Mouse (Mus musculus): ENCODE results near the gene Apoa5. TPM values are rescaled to one million over a fixed set of nuclear protein-coding genes. Genes with fewer than 3 reads are reported as not detected.
"Not testable (repeated sequence)": the region's sequence is repeated elsewhere in the genome, so short reads cannot be mapped to it uniquely, and the experiment has no call there.

Apoa5 gene
- polyA plus RNA-seq, 1 experiment from 2014 or later: 0.20 TPM

- 86% methylated on average over 6 of the region's 6 CpGs for WGBS
- not testable (repeated sequence) for H3K27ac ChIP-seq; H3K36me3 ChIP-seq; H3K9me3 ChIP-seq (replicated peaks); DNase-seq (ENCODE audit: low spot score); H3K4me3 ChIP-seq; H3K27me3 ChIP-seq (ENCODE audit: low read depth, poor library complexity, severe bottlenecking)
- H3K4me1 ChIP-seq: peaks cover 21% of the 10 kb centered on the region
Observed at GRCm38 (mm10) chr9:46319886-46320285, 51.5 kb downstream of the Apoa5 start, which contains the start of gene 4931429L15Rik. TSS of gene 4931429L15Rik (minus strand) at chr9:46319986.

GRCm38 (mm10) chr9:46320461-46320860 is 52.0 kb downstream of the Apoa5 start:
- WGBS: 88% methylated on average over 2 of the region's 2 CpGs
- Histone ChIP-seq H3K27me3 (ENCODE audit: low read depth, poor library complexity, severe bottlenecking) (0 out of 2 replicates have a peak, but pooled peaks cover 2% of the 10 kb centered on the region), H3K36me3 (no peaks in the 10 kb centered on the region), H3K4me3 (no peak overlapping the region), H3K4me1 (peaks cover 22% of the 10 kb centered on the region), H3K27ac (no peak overlapping the region), H3K9me3 (replicated peaks) (0 out of 2 replicates have a peak, but pooled peaks cover 1% of the 10 kb centered on the region)
- DNase-seq (ENCODE audit: low spot score): no peak

Other genes with a start within 250 kb of the Apoa5 start
- gene Apoa1, start 40.1 kb upstream of the Apoa5 start, polyA plus RNA-seq (2016; fragmentation: Nextera tagmentation; extraction: Ambion mirVana): 1.3 and 1.7 TPM in 2 replicates
- gene Apoc3, start 33.0 kb upstream of the Apoa5 start, polyA plus RNA-seq (2016; fragmentation: Nextera tagmentation; extraction: Ambion mirVana): not detected in 2 replicates
- 0.13 TPM in 1 of 2 replicates, not detected in the other for gene Apoa4, start 27.9 kb upstream of the Apoa5 start, polyA plus RNA-seq (2016; fragmentation: Nextera tagmentation; extraction: Ambion mirVana)
- 77.1 and 80.9 TPM in 2 replicates for gene Zpr1, start 4.4 kb downstream of the Apoa5 start, polyA plus RNA-seq (2016; fragmentation: Nextera tagmentation; extraction: Ambion mirVana)
- gene Bud13, start 14.4 kb downstream of the Apoa5 start, polyA plus RNA-seq (2016; fragmentation: Nextera tagmentation; extraction: Ambion mirVana): 36.6 and 37.4 TPM in 2 replicates
- not detected in 2 replicates for gene 4931429L15Rik, start 51.4 kb downstream of the Apoa5 start, polyA plus RNA-seq (2016; fragmentation: Nextera tagmentation; extraction: Ambion mirVana)

All from limb, embryonic 10.5 days (tissue).